Mouse (Mus musculus) lung, postnatal 0 days (tissue): ENCODE data around the gene Epb41l5.
A peak's percentile ranks its signal among the peaks of the same experiment; 100 is the strongest.

Source experiments
- CTCF ChIP-seq: IDR thresholded peaks from 2 replicates; pipeline ENCODE4 v1.5.1; 2016; ENCODE audit warnings: antibody characterized with exemption, mild to moderate bottlenecking
- EP300 ChIP-seq: IDR thresholded peaks from 2 replicates; pipeline ENCODE4 v1.6.1; 2016; ENCODE audit warnings: antibody characterized with exemption, mild to moderate bottlenecking, control low read depth

GRCm38 (mm10) chr1:119503808-119504207 is 145.0 kb downstream of the Epb41l5 start:
- TF ChIP-seq CTCF (peak; percentile 24; the same call in 1 of the 2 replicates), EP300 (no peak)
